Mouse (Mus musculus): Measurements from ENCODE around the gene D5Ertd579e. TPM values are rescaled to one million over a fixed set of nuclear protein-coding genes. Genes with fewer than 3 reads are reported as not detected.

D5Ertd579e gene
- polyA plus RNA-seq, 1 experiment from 2014 or later, result 27.8 TPM

GRCm38 (mm10) chr5:36554496-36554895, 141.3 kb downstream of the D5Ertd579e start:
- WGBS (ENCODE audit: insufficient replicate concordance), result 48% methylated on average over 5 of the region's 5 CpGs
- H3K27me3 ChIP-seq (ENCODE audit: control insufficient read depth, insufficient read depth, low read length), result no peaks in the 10 kb centered on the region
- peak overlapping the region; percentile 68 for H3K27ac ChIP-seq (ENCODE audit: low read depth, low read length)
- ATAC-seq (replicated peaks; ENCODE audit: insufficient number of reproducible peaks, low FRiP score, low TSS enrichment), result no peak
- H3K36me3 ChIP-seq (ENCODE audit: control insufficient read depth, insufficient read depth, low read length), result no peaks in the 10 kb centered on the region
- no peaks in the 10 kb centered on the region for H3K9me3 ChIP-seq (replicated peaks; ENCODE audit: control insufficient read depth, low read length)
- no peak overlapping the region for H3K9ac ChIP-seq (ENCODE audit: low read depth, low read length)
- peak overlapping the region; percentile 18; the same call in 1 of the 2 replicates for H3K4me2 ChIP-seq
- no peak overlapping the region for H3K4me3 ChIP-seq (ENCODE audit: low read depth, low read length)
- peaks cover 24% of the 10 kb centered on the region for H3K4me1 ChIP-seq (ENCODE audit: control insufficient read depth, insufficient read depth, low read length)

DNA sequence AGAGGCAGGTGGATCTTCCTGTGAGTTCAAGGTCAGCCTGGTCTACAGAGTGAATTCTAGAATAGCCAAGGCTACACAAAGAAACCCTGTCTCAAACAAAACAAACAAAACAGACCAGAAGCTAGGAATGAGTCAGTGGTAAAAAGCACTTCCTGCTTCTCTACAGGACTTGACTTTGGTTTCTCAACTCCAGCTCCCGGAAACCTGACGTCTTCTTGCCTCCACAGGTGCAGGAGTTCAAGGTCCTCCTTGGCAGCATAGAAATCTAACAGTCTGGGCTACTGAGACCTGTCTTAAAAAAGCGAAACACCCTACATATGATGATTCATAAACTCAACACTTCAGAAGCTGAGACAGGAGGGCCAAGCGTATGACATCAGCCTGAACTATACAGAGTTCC, 141.9 kb downstream of the D5Ertd579e start:
- Histone ChIP-seq H3K4me3 (ENCODE audit: low read depth, low read length) (no peak overlapping the region), H3K9me3 (replicated peaks; ENCODE audit: control insufficient read depth, low read length) (no peaks in the 10 kb centered on the region), H3K27me3 (ENCODE audit: control insufficient read depth, insufficient read depth, low read length) (no peaks in the 10 kb centered on the region), H3K36me3 (ENCODE audit: control insufficient read depth, insufficient read depth, low read length) (no peaks in the 10 kb centered on the region), H3K27ac (ENCODE audit: low read depth, low read length) (peak overlapping the region; percentile 68), H3K9ac (ENCODE audit: low read depth, low read length) (no peak overlapping the region), H3K4me1 (ENCODE audit: control insufficient read depth, insufficient read depth, low read length) (peaks cover 27% of the 10 kb centered on the region), H3K4me2 (0 out of 2 replicates have a peak overlapping the region, but pooled peaks have one; percentile 18)
- WGBS (ENCODE audit: insufficient replicate concordance), result 50% methylated on average over 4 of the region's 4 CpGs
- ATAC-seq (replicated peaks; ENCODE audit: insufficient number of reproducible peaks, low FRiP score, low TSS enrichment), result no peak

DNA sequence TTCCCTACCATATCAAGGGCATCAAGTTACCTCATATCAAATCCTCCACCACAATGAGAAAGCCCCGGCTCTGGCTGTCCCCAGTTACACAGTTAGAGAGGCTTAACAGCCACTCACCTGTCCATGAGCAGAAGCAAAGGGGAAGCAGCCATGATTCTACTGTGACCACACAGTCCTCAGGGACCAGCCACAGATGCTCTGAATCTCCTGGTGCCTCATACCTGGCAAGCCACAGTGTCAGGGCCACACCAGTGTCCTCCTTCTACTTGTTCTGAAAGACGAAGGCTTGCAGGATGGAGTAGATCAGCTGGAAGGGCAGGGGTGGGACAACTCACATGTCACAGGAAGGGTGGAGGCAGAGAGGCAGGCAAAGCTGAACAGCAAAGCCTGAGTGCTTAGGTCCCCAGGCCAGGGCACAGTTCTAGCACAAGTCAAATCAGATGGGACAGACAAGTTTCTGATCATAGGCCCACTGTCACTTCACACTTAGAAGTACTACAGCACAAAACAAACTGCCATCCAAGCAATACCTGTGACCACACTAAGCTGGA, 142.7 kb downstream of the D5Ertd579e start:
- Histone ChIP-seq H3K4me3 (ENCODE audit: low read depth, low read length) (no peak overlapping the region), H3K4me2 (no peak overlapping the region), H3K36me3 (ENCODE audit: control insufficient read depth, insufficient read depth, low read length) (no peaks in the 10 kb centered on the region), H3K4me1 (ENCODE audit: control insufficient read depth, insufficient read depth, low read length) (peaks cover 27% of the 10 kb centered on the region), H3K9me3 (replicated peaks; ENCODE audit: control insufficient read depth, low read length) (no peaks in the 10 kb centered on the region), H3K27ac (ENCODE audit: low read depth, low read length) (no peak overlapping the region), H3K27me3 (ENCODE audit: control insufficient read depth, insufficient read depth, low read length) (no peaks in the 10 kb centered on the region), H3K9ac (ENCODE audit: low read depth, low read length) (no peak overlapping the region)
- WGBS (ENCODE audit: insufficient replicate concordance), result 59% methylated on average over 2 of the region's 2 CpGs
- no peak for ATAC-seq (replicated peaks; ENCODE audit: insufficient number of reproducible peaks, low FRiP score, low TSS enrichment)

GRCm38 (mm10) chr5:36552391-36552790, 143.4 kb downstream of the D5Ertd579e start:
- no peak overlapping the region for H3K4me3 ChIP-seq (ENCODE audit: low read depth, low read length)
- ATAC-seq (replicated peaks; ENCODE audit: insufficient number of reproducible peaks, low FRiP score, low TSS enrichment), result no peak
- H3K27ac ChIP-seq (ENCODE audit: low read depth, low read length), result no peak overlapping the region
- H3K4me1 ChIP-seq (ENCODE audit: control insufficient read depth, insufficient read depth, low read length), result peaks cover 23% of the 10 kb centered on the region
- H3K9me3 ChIP-seq (replicated peaks; ENCODE audit: control insufficient read depth, low read length), result no peaks in the 10 kb centered on the region
- WGBS (ENCODE audit: insufficient replicate concordance), result 86% methylated on average over 4 of the region's 4 CpGs
- H3K36me3 ChIP-seq (ENCODE audit: control insufficient read depth, insufficient read depth, low read length), result no peaks in the 10 kb centered on the region
- H3K27me3 ChIP-seq (ENCODE audit: control insufficient read depth, insufficient read depth, low read length), result no peaks in the 10 kb centered on the region
- no peak overlapping the region for H3K9ac ChIP-seq (ENCODE audit: low read depth, low read length)
- no peak overlapping the region for H3K4me2 ChIP-seq

Other genes starting within 250 kb of the D5Ertd579e start
- 63.8 and 68.1 TPM in 2 replicates for gene Grpel1, start 231.0 kb downstream of the D5Ertd579e start, polyA plus RNA-seq (2014; fragmentation: Nextera tagmentation; extraction: Ambion mirVana)
- gene Tada2b, start 211.7 kb downstream of the D5Ertd579e start, polyA plus RNA-seq (2014; fragmentation: Nextera tagmentation; extraction: Ambion mirVana), result 2.8 and 3.3 TPM in 2 replicates
- gene Ccdc96, start 211.4 kb downstream of the D5Ertd579e start, polyA plus RNA-seq (2014; fragmentation: Nextera tagmentation; extraction: Ambion mirVana), result 0.25 and 0.44 TPM in 2 replicates
- 19.8 and 22.6 TPM in 2 replicates for gene Tbc1d14, start 102.7 kb downstream of the D5Ertd579e start, polyA plus RNA-seq (2014; fragmentation: Nextera tagmentation; extraction: Ambion mirVana)
- 20.0 and 20.1 TPM in 2 replicates for gene Bloc1s4, start 52.6 kb upstream of the D5Ertd579e start, polyA plus RNA-seq (2014; fragmentation: Nextera tagmentation; extraction: Ambion mirVana)
- gene Mrfap1, start 100.7 kb upstream of the D5Ertd579e start, polyA plus RNA-seq (2014; fragmentation: Nextera tagmentation; extraction: Ambion mirVana), result 420 and 433 TPM in 2 replicates
- gene Man2b2, start 134.6 kb upstream of the D5Ertd579e start, polyA plus RNA-seq (2014; fragmentation: Nextera tagmentation; extraction: Ambion mirVana), result 12.9 and 17.0 TPM in 2 replicates
- gene Ppp2r2c, start 172.5 kb upstream of the D5Ertd579e start, polyA plus RNA-seq (2014; fragmentation: Nextera tagmentation; extraction: Ambion mirVana), result 0.19 and 0.72 TPM in 2 replicates

Data from heart, embryonic 11.5 days (tissue).